Mouse (Mus musculus): Measurements from ENCODE around the gene Cep170. TPM values are rescaled to one million over a fixed set of nuclear protein-coding genes. Genes with fewer than 3 reads are reported as not detected.
A peak's percentile ranks its signal among the peaks of the same experiment; 100 is the strongest.

Gene Cep170
- polyA plus RNA-seq, 1 experiment from 2014 or later = 8.6 TPM

GRCm38 (mm10) chr1:176814591-176815062 is 760 bp upstream of the Cep170 start, which contains the start of gene Sdccag8:
TSS of gene Sdccag8 (plus strand) at chr1:176814660.
- H3K9ac ChIP-seq (ENCODE audit: low read depth, low read length) = peak within 1 kb of the TSS; percentile 73
- peak within 1 kb of the TSS; percentile 59 for H3K4me2 ChIP-seq (ENCODE audit: low read depth, low read length)
- peak; percentile 97 for ATAC-seq
- peak within 1 kb of the TSS; percentile 95 for H3K27ac ChIP-seq (ENCODE audit: low read length)
- H3K27me3 ChIP-seq (replicated peaks; ENCODE audit: control insufficient read depth, insufficient read depth, low read length) = no peaks in the 10 kb centered on the region
- no peaks in the 10 kb centered on the region for H3K36me3 ChIP-seq (ENCODE audit: control insufficient read depth, insufficient read depth, low read length)
- peaks cover 12% of the 10 kb centered on the region for H3K4me1 ChIP-seq (ENCODE audit: control insufficient read depth, insufficient read depth, low read length)
- WGBS = 0% methylated on average over 25 of the region's 25 CpGs
- H3K4me3 ChIP-seq (ENCODE audit: low read length) = peak within 1 kb of the TSS; percentile 82
- no peaks in the 10 kb centered on the region for H3K9me3 ChIP-seq (ENCODE audit: control insufficient read depth, low read length)

GRCm38 (mm10) chr1:176813292-176814035 is 403 bp downstream of the Cep170 start:
- Histone ChIP-seq H3K9me3 (ENCODE audit: control insufficient read depth, low read length) (no peaks in the 10 kb centered on the region), H3K36me3 (ENCODE audit: control insufficient read depth, insufficient read depth, low read length) (no peaks in the 10 kb centered on the region), H3K27me3 (replicated peaks; ENCODE audit: control insufficient read depth, insufficient read depth, low read length) (no peaks in the 10 kb centered on the region), H3K9ac (ENCODE audit: low read depth, low read length) (peak overlapping the region; percentile 73), H3K4me3 (ENCODE audit: low read length) (peak overlapping the region; percentile 82), H3K4me2 (ENCODE audit: low read depth, low read length) (peak overlapping the region; percentile 54), H3K4me1 (ENCODE audit: control insufficient read depth, insufficient read depth, low read length) (peaks cover 8% of the 10 kb centered on the region), H3K27ac (ENCODE audit: low read length) (peak overlapping the region; percentile 95)
- WGBS = under 1% methylated on average over 58 of the region's 75 CpGs
- peak; percentile 56 for ATAC-seq

- Histone ChIP-seq H3K4me3 (ENCODE audit: low read length) (peak overlapping the region; percentile 82), H3K27me3 (replicated peaks; ENCODE audit: control insufficient read depth, insufficient read depth, low read length) (no peaks in the 10 kb centered on the region), H3K4me1 (ENCODE audit: control insufficient read depth, insufficient read depth, low read length) (no peaks in the 10 kb centered on the region), H3K36me3 (ENCODE audit: control insufficient read depth, insufficient read depth, low read length) (no peaks in the 10 kb centered on the region), H3K4me2 (ENCODE audit: low read depth, low read length) (peak overlapping the region; percentile 54), H3K27ac (ENCODE audit: low read length) (peak overlapping the region; percentile 95), H3K9me3 (ENCODE audit: control insufficient read depth, low read length) (no peaks in the 10 kb centered on the region), H3K9ac (ENCODE audit: low read depth, low read length) (peak overlapping the region; percentile 73)
- 19% methylated on average over 11 of the region's 11 CpGs for WGBS
- no peak for ATAC-seq
Observed at GRCm38 (mm10) chr1:176812491-176813291, 1.2 kb downstream of the Cep170 start.

GRCm38 (mm10) chr1:176811892-176812291 is 2.0 kb downstream of the Cep170 start:
- no peak for ATAC-seq
- Histone ChIP-seq H3K9ac (ENCODE audit: low read depth, low read length) (no peak overlapping the region), H3K27ac (ENCODE audit: low read length) (no peak overlapping the region), H3K9me3 (ENCODE audit: control insufficient read depth, low read length) (no peaks in the 10 kb centered on the region), H3K4me3 (ENCODE audit: low read length) (no peak overlapping the region), H3K36me3 (ENCODE audit: control insufficient read depth, insufficient read depth, low read length) (no peaks in the 10 kb centered on the region), H3K27me3 (replicated peaks; ENCODE audit: control insufficient read depth, insufficient read depth, low read length) (no peaks in the 10 kb centered on the region), H3K4me1 (ENCODE audit: control insufficient read depth, insufficient read depth, low read length) (no peaks in the 10 kb centered on the region), H3K4me2 (ENCODE audit: low read depth, low read length) (peak overlapping the region; percentile 54)
- WGBS = 69% methylated on average over 3 of the region's 3 CpGs

GRCm38 (mm10) chr1:176810161-176810560 is 3.7 kb downstream of the Cep170 start:
- H3K9ac ChIP-seq (ENCODE audit: low read depth, low read length) = no peak overlapping the region
- H3K27ac ChIP-seq (ENCODE audit: low read length) = no peak overlapping the region
- no peak for ATAC-seq
- no peaks in the 10 kb centered on the region for H3K27me3 ChIP-seq (replicated peaks; ENCODE audit: control insufficient read depth, insufficient read depth, low read length)
- H3K4me1 ChIP-seq (ENCODE audit: control insufficient read depth, insufficient read depth, low read length) = no peaks in the 10 kb centered on the region
- H3K4me3 ChIP-seq (ENCODE audit: low read length) = no peak overlapping the region
- no peak overlapping the region for H3K4me2 ChIP-seq (ENCODE audit: low read depth, low read length)
- no peaks in the 10 kb centered on the region for H3K9me3 ChIP-seq (ENCODE audit: control insufficient read depth, low read length)
- H3K36me3 ChIP-seq (ENCODE audit: control insufficient read depth, insufficient read depth, low read length) = no peaks in the 10 kb centered on the region

GRCm38 (mm10) chr1:176800728-176801365 is 13.0 kb downstream of the Cep170 start:
- Histone ChIP-seq H3K4me1 (ENCODE audit: control insufficient read depth, insufficient read depth, low read length) (no peaks in the 10 kb centered on the region), H3K27ac (ENCODE audit: low read length) (no peak overlapping the region), H3K36me3 (ENCODE audit: control insufficient read depth, insufficient read depth, low read length) (no peaks in the 10 kb centered on the region), H3K9ac (ENCODE audit: low read depth, low read length) (no peak overlapping the region), H3K4me3 (ENCODE audit: low read length) (no peak overlapping the region), H3K4me2 (ENCODE audit: low read depth, low read length) (no peak overlapping the region), H3K9me3 (ENCODE audit: control insufficient read depth, low read length) (no peaks in the 10 kb centered on the region), H3K27me3 (replicated peaks; ENCODE audit: control insufficient read depth, insufficient read depth, low read length) (no peaks in the 10 kb centered on the region)
- 23% methylated on average over 2 of the region's 2 CpGs for WGBS
- peak; percentile 75 for ATAC-seq

GRCm38 (mm10) chr1:176798673-176799072 is 15.2 kb downstream of the Cep170 start:
- Histone ChIP-seq H3K9me3 (ENCODE audit: control insufficient read depth, low read length) (no peaks in the 10 kb centered on the region), H3K36me3 (ENCODE audit: control insufficient read depth, insufficient read depth, low read length) (no peaks in the 10 kb centered on the region), H3K4me1 (ENCODE audit: control insufficient read depth, insufficient read depth, low read length) (no peaks in the 10 kb centered on the region), H3K27ac (ENCODE audit: low read length) (no peak overlapping the region), H3K9ac (ENCODE audit: low read depth, low read length) (no peak overlapping the region), H3K4me2 (ENCODE audit: low read depth, low read length) (no peak overlapping the region), H3K27me3 (replicated peaks; ENCODE audit: control insufficient read depth, insufficient read depth, low read length) (no peaks in the 10 kb centered on the region), H3K4me3 (ENCODE audit: low read length) (no peak overlapping the region)
- ATAC-seq = no peak

- Histone ChIP-seq H3K4me3 (ENCODE audit: low read length) (no peak overlapping the region), H3K27ac (ENCODE audit: low read length) (no peak overlapping the region), H3K9ac (ENCODE audit: low read depth, low read length) (no peak overlapping the region), H3K4me2 (ENCODE audit: low read depth, low read length) (no peak overlapping the region), H3K9me3 (ENCODE audit: control insufficient read depth, low read length) (no peaks in the 10 kb centered on the region), H3K36me3 (ENCODE audit: control insufficient read depth, insufficient read depth, low read length) (no peaks in the 10 kb centered on the region), H3K27me3 (replicated peaks; ENCODE audit: control insufficient read depth, insufficient read depth, low read length) (no peaks in the 10 kb centered on the region), H3K4me1 (ENCODE audit: control insufficient read depth, insufficient read depth, low read length) (no peaks in the 10 kb centered on the region)
- 91% methylated on average over 1 of the region's 1 CpGs for WGBS
- no peak for ATAC-seq
Observed at GRCm38 (mm10) chr1:176792175-176792574, 21.7 kb downstream of the Cep170 start.

- Histone ChIP-seq H3K27ac (ENCODE audit: low read length) (no peak overlapping the region), H3K9me3 (ENCODE audit: control insufficient read depth, low read length) (no peaks in the 10 kb centered on the region), H3K27me3 (replicated peaks; ENCODE audit: control insufficient read depth, insufficient read depth, low read length) (no peaks in the 10 kb centered on the region), H3K9ac (ENCODE audit: low read depth, low read length) (no peak overlapping the region), H3K4me3 (ENCODE audit: low read length) (no peak overlapping the region), H3K4me2 (ENCODE audit: low read depth, low read length) (no peak overlapping the region), H3K4me1 (ENCODE audit: control insufficient read depth, insufficient read depth, low read length) (no peaks in the 10 kb centered on the region), H3K36me3 (ENCODE audit: control insufficient read depth, insufficient read depth, low read length) (no peaks in the 10 kb centered on the region)
- no peak for ATAC-seq
- WGBS = 79% methylated on average over 7 of the region's 7 CpGs
Observed at GRCm38 (mm10) chr1:176789326-176789725, 24.5 kb downstream of the Cep170 start.

Data from intestine, embryonic 16.5 days (tissue).